Mouse (Mus musculus) bone marrow macrophage, adult 2 months (primary cell): ENCODE measurements at regions not wholly inside any gene's neighbourhood (a gene's known extent, or its start where the extent isn't known, plus 50 kb on each side); places are given as distances from the start of the nearest gene placed in this dataset.
"Not testable (repeated sequence)": the region's sequence is repeated elsewhere in the genome, so short reads cannot be mapped to it uniquely, and the experiment has no call there.

ENCODE experiments used
- CTCF ChIP-seq: IDR thresholded peaks from 2 replicates; pipeline ENCODE4 v1.5.1; 2012; ENCODE audit warnings: low read depth, mild to moderate bottlenecking, low read length, moderate library complexity
- POLR2A ChIP-seq: IDR thresholded peaks from 2 replicates; pipeline ENCODE4 v1.6.1; 2012; ENCODE audit warnings: mild to moderate bottlenecking, low read depth, low read length, borderline replicate concordance

DNA sequence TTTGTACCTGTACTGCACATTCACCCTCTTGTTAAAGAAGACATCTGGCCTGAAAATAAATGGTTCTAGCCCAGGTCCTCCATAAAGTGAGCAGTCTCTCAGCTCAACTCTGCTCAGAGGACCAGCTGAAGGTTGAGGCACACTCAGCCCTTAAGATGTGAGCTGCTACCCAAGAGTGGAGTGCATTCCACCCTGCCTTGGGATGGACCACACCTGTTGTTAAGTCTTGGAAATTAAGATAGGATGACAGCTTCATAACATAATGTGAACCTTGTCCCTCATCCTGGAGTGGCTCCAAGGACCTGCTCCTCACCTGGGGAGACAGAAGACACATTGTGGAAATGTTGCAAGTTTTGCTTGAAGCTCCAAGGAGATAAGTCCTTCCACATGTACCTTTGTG, 200.5 kb upstream of the Thpo start:
- not testable (repeated sequence) for TF ChIP-seq POLR2A, CTCF
